15 mouse cellular contexts compared by ENCODE assay signal in genomic region chr4:39597426-39597825, GRCm38 (mm10).
DNase-seq lines count a peak whose midpoint lies in the region; ATAC-seq and TF ChIP-seq lines count a peak whose summit lies in the region.
"Had no signal": no experiment of that assay in that cellular context is flagged by ENCODE, and none has a peak within 500 bp of the region (broad histone marks: within the 10 kb centered on the region; RNA-seq: fewer than 3 reads in every experiment).

No protein-coding gene starts in this region.

- H3K4me1 ChIP-seq in CH12.LX (ENCODE audit: control insufficient read depth in 1 of 2, insufficient read depth in 2 of 2), result peaks cover 0 to 7% of the 10 kb centered on the region in 2 experiments; a peak in 1 of 4 replicates
- H3K4me1 ChIP-seq: embryonic facial prominence, embryonic 10.5 days; embryonic facial prominence, embryonic 12.5 days; forebrain, embryonic 13.5 days; forebrain, embryonic 15.5 days had no signal

- no peaks in the 10 kb centered on the region for H3K36me3 ChIP-seq in CH12.LX (replicated peaks in 1 of 2; ENCODE audit: control insufficient read depth in 1 of 2, insufficient read depth in 1 of 2, low read length in 1 of 2)
- H3K36me3 ChIP-seq: embryonic facial prominence, embryonic 10.5 days; embryonic facial prominence, embryonic 12.5 days; forebrain, embryonic 15.5 days; G1E had no signal

- DNase-seq in cerebellum, postnatal 14 days, result peak; percentile 32 to 72
- DNase-seq in cerebellum, adult 8-10 months, result no peak
- DNase-seq in CH12.LX (ENCODE audit: extremely low read depth) (peak; percentile 15), Patski (ENCODE audit: low read depth, low spot score) (no peak)
- DNase-seq in c-Kit-positive CD71-positive TER-119-positive erythroid progenitor cells, embryonic 14.5 days (ENCODE audit: low spot score), result no peak
- DNase-seq: adrenal gland, adult 2 months; adrenal gland, postnatal 10 days; adrenal gland, postnatal 25 days; cerebellum, adult 9-11 months; forebrain, postnatal 0 days had no signal

- no peak overlapping the region for H3K4me3 ChIP-seq in CH12.LX (replicated peaks in 1 of 3; ENCODE audit: low read depth in 2 of 3, low read length in 2 of 3, poor library complexity in 1 of 3)
- H3K4me3 ChIP-seq: embryonic facial prominence, embryonic 10.5 days; embryonic facial prominence, embryonic 12.5 days; forebrain, embryonic 13.5 days; forebrain, embryonic 15.5 days had no signal

- in situ Hi-C loops in CH12.LX (cut with MboI; ENCODE audit: low pct_ligation_motif_present, low pct_unique_long_range_greater_than_20kb, low sequenced_read_pairs), result no loop called here
- in situ Hi-C loops in Patski (cut with MboI; ENCODE audit: low pct_unique_long_range_greater_than_20kb), result no loop called here

- H3K27me3 ChIP-seq in CH12.LX (replicated peaks) (no peaks in the 10 kb centered on the region), Patski (no peaks in the 10 kb centered on the region)
- H3K27me3 ChIP-seq: embryonic facial prominence, embryonic 12.5 days; forebrain, embryonic 13.5 days; forebrain, embryonic 15.5 days had no signal

- H3K79me2 ChIP-seq in CH12.LX (replicated peaks; ENCODE audit: control insufficient read depth, extremely low read depth, insufficient read depth, poor library complexity, severe bottlenecking), result no peaks in the 10 kb centered on the region

- H3K9me3 ChIP-seq in CH12.LX (replicated peaks; ENCODE audit: low read length), result peaks cover 8% of the 10 kb centered on the region
- H3K9me3 ChIP-seq: embryonic facial prominence, embryonic 10.5 days; embryonic facial prominence, embryonic 12.5 days; forebrain, embryonic 13.5 days; forebrain, embryonic 15.5 days; G1E had no signal

- TF ChIP-seq CTCF in CH12.LX (conservative IDR thresholded peaks at IDR 0.05 in 1 of 2, IDR thresholded peaks at IDR 0.05 in 1 of 2; ENCODE audit: low read depth in 2 of 2, low read length in 2 of 2) (no peak), Patski (IDR thresholded peaks at IDR 0.05) (no peak)

- H3K27ac ChIP-seq in CH12.LX (ENCODE audit: insufficient read depth, low read depth), result no peak overlapping the region
- H3K27ac ChIP-seq: embryonic facial prominence, embryonic 10.5 days; embryonic facial prominence, embryonic 12.5 days; forebrain, embryonic 13.5 days; forebrain, embryonic 15.5 days had no signal

- POLR2A ChIA-PET in Patski (lab: Charles Lee), result no interaction called here

- dilution Hi-C loops in CH12.LX (cut with MboI; ENCODE audit: extremely low pct_ligation_motif_present, extremely low pct_unique_long_range_greater_than_20kb, low sequenced_read_pairs), result no loop called here

- peak; percentile 35 for ATAC-seq in Patski
- ATAC-seq: forebrain, embryonic 13.5 days; forebrain, embryonic 15.5 days; forebrain, postnatal 0 days had no signal

- TF ChIP-seq EP300 in CH12.LX (IDR thresholded peaks at IDR 0.05; ENCODE audit: low read length), result peak; percentile 43; the same call in 1 of the 2 replicates

- no peak overlapping the region for H3K9ac ChIP-seq in CH12.LX (ENCODE audit: insufficient read depth, low read depth)
- H3K9ac ChIP-seq: embryonic facial prominence, embryonic 12.5 days; forebrain, embryonic 13.5 days; forebrain, embryonic 15.5 days; forebrain, postnatal 0 days had no signal

- no peak for TF ChIP-seq POLR2A in CH12.LX (IDR thresholded peaks at IDR 0.05; ENCODE audit: low read depth, low read length)

- CTCF ChIA-PET in Patski (lab: Charles Lee), result interaction anchor here (0.9 to 1.1 kb wide), 2 partner anchors 10 to 20 kb away, joined by 3 to 4 read pairs; no protein-coding TSS in a partner anchor

- TF ChIP-seq RAD21 in CH12.LX (IDR thresholded peaks at IDR 0.05; ENCODE audit: low read depth, low read length), result no peak

- H3K4me2 ChIP-seq in CH12.LX (ENCODE audit: insufficient read depth, low read depth, poor library complexity, severe bottlenecking), result no peak overlapping the region
- H3K4me2 ChIP-seq: embryonic facial prominence, embryonic 12.5 days; forebrain, embryonic 13.5 days; forebrain, embryonic 15.5 days had no signal

TF ChIP-seq in CH12.LX, 34 proteins besides CTCF, POLR2A, EP300 and RAD21:
- no peak for TF ChIP-seq ELF1 (IDR thresholded peaks at IDR 0.05; ENCODE audit: low read depth, low read length)
- no peak for TF ChIP-seq ZC3H11A (IDR thresholded peaks at IDR 0.05; ENCODE audit: low read depth, low read length)
- TF ChIP-seq USF1 (IDR thresholded peaks at IDR 0.05; ENCODE audit: low read depth, low read length), result no peak
- TF ChIP-seq ETS1 (conservative IDR thresholded peaks at IDR 0.05; ENCODE audit: low read depth, low read length), result 0 out of 2 replicates have a peak, but pooled peaks have one; percentile 12
- no peak for TF ChIP-seq JUND (conservative IDR thresholded peaks at IDR 0.05; ENCODE audit: low read depth, low read length)
- peak; percentile 61 for TF ChIP-seq BHLHE40 (IDR thresholded peaks at IDR 0.05; ENCODE audit: low read depth, low read length)
- TF ChIP-seq SIN3A (IDR thresholded peaks at IDR 0.05; ENCODE audit: low read length), result no peak
- no peak for TF ChIP-seq ZNF384 (IDR thresholded peaks at IDR 0.05; ENCODE audit: low read depth, low read length)
- peak; percentile 39; the same call in 1 of the 2 replicates for TF ChIP-seq MEF2A (IDR thresholded peaks at IDR 0.05; ENCODE audit: borderline replicate concordance, low read depth, low read length)
- TF ChIP-seq ZMIZ1 (IDR thresholded peaks at IDR 0.05; ENCODE audit: low read depth, low read length), result no peak
- TF ChIP-seq MAFK (IDR thresholded peaks at IDR 0.05; ENCODE audit: insufficient replicate concordance, low read length), result no peak
- TF ChIP-seq NELFE (IDR thresholded peaks at IDR 0.05; ENCODE audit: low read depth, low read length), result no peak
- TF ChIP-seq ZKSCAN1 (IDR thresholded peaks at IDR 0.05; ENCODE audit: borderline replicate concordance, low read depth, low read length), result no peak
- TF ChIP-seq IRF4 (IDR thresholded peaks at IDR 0.05; ENCODE audit: low read depth, low read length), result 0 out of 2 replicates have a peak, but pooled peaks have one; percentile 14
TF ChIP-seq in CH12.LX: peak in this region for 4.

Comparison
In these comparisons a context has a peak if more than half of its experiments do, and no peak if none do; other contexts are left out.
1. DNase-seq: peak in cerebellum, postnatal 14 days (2 of 2) and CH12.LX (single experiment); none in cerebellum, adult 8-10 months (single experiment), Patski (single experiment) and c-Kit-positive CD71-positive TER-119-positive erythroid progenitor cells, embryonic 14.5 days (single experiment).